Mouse (Mus musculus) brain, embryonic 14.5 days (tissue): ENCODE results near the gene Grk6. TPM values are rescaled to one million over a fixed set of nuclear protein-coding genes. Genes with fewer than 3 reads are reported as not detected.

Experiments
- DNase-seq: peaks from one replicate; pipeline ENCODE4 v3.0.0-alpha.2; 2011; ENCODE audit warnings: low read depth
- CTCF ChIP-seq: fragments of 200-500 bp; IDR thresholded peaks from 2 replicates; pipeline ENCODE4 v1.5.1; 2012; ENCODE audit warnings: inconsistent platforms, mild to moderate bottlenecking, moderate library complexity, borderline replicate concordance; ENCODE audit not compliant: insufficient read depth, insufficient read length; ENCODE audit errors: extremely low read depth
- POLR2A ChIP-seq: fragments of 200-500 bp; IDR thresholded peaks from 2 replicates; pipeline ENCODE4 v1.6.1; 2012; ENCODE audit warnings: mild to moderate bottlenecking, inconsistent platforms, borderline replicate concordance; ENCODE audit not compliant: poor library complexity, insufficient read depth, insufficient read length, severe bottlenecking; ENCODE audit errors: extremely low read depth
- polyA plus RNA-seq: library from polyadenylated mRNA; depleted of rRNA; stranded (reverse); fragments of >200 nt; gene quantifications from 2 replicates; pipeline ENCODE4 v1.2.3, GENCODE M21; 2012

The Grk6 gene
- polyA plus RNA-seq, 1 experiment: 79.6 TPM

DNA sequence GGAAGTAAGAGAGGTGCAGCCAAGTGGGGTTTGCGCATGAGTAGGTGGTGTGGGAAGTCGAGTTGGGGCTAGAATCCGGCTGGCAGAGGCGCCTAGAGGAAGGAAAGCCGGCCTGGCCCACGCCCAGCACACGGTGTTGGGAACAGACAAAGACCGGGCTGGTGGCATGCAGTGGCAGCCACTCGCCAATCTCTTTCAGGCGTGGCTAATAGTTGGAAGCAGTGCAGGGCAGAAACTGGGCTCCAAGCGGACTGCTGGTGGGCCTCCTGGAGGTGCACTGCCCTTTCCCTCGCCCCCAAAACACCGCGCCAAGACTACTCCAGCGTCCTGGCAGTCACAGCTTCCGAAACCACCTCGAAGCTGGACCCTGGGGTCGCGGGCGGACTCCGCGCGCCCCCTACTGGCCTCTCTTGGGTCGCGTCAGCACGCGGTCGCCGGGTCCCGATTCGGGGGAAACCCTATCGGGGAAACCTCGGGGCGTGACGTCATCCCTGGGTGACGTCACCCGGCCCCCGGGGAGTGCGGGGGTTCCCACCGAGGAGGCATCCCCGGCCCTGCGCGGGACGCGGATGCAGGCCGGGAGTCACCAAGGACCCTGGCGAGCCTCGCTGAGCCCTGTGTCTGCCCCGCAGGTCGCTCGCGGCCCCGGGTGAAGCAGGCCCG, 26.4 kb downstream of the Grk6 start:
- TF ChIP-seq CTCF (peak; percentile 91), POLR2A (no peak; the same call in 1 of the 2 replicates)
- peak; percentile 95 for DNase-seq

DNA sequence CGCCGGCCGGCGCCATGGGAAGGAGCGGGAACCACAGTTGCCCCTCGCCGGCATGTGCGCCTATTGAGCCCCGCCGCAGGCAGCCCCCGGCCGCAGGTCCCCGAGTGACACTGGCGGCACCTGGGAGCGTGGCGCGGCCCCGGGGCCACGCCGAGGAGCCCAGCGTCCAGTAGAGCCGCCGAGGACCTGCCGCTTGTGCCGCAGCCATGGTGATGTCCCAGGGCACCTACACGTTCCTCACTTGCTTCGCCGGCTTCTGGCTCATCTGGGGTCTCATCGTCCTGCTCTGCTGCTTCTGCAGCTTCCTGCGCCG, 26.9 kb downstream of the Grk6 start:
- TF ChIP-seq CTCF (no peak), POLR2A (no peak)

DNA sequence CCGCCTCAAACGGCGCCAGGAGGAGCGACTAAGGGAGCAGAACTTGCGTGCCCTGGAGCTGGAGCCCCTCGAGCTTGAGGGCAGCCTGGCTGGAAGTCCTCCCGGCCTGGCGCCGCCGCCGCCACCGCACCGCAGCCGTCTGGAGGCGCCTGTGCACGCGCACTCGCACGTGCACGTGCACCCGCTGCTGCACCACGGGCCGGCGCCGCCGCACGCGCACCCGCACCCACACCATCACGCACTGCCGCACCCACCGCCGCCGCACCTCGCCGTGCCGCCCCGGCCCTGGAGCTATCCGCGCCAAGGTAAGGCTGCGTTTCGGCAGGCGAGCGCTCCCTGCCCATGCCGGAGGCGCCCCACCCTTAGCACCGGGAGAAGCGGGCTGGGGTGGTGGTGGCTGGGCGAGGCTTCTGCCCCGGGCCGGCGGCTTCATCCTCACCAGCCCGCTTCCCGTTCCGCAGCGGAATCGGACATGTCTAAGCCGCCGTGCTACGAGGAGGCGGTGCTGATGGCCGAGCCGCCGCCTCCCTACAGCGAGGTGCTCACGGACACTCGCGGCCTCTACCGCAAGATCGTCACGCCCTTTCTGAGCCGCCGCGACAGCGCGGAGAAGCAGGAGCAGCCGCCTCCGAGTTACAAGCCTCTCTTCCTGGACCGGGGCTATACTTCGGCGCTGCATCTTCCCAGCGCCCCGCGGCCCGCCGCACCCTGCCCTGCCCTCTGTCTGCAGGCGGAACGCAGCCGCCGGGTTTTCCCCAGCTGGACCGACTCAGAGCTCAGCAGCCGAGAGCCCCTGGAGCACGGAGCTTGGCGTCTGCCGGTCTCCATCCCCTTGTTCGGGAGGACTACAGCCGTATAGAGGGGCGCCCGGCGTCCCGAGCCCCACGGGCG, 27.5 kb downstream of the Grk6 start:
- DNase-seq: peak; percentile 89
- TF ChIP-seq POLR2A: no peak
- no peak for TF ChIP-seq CTCF

More for the DNA sequence above, 26.9 kb downstream of the Grk6 start:
- DNase-seq: no peak

DNA sequence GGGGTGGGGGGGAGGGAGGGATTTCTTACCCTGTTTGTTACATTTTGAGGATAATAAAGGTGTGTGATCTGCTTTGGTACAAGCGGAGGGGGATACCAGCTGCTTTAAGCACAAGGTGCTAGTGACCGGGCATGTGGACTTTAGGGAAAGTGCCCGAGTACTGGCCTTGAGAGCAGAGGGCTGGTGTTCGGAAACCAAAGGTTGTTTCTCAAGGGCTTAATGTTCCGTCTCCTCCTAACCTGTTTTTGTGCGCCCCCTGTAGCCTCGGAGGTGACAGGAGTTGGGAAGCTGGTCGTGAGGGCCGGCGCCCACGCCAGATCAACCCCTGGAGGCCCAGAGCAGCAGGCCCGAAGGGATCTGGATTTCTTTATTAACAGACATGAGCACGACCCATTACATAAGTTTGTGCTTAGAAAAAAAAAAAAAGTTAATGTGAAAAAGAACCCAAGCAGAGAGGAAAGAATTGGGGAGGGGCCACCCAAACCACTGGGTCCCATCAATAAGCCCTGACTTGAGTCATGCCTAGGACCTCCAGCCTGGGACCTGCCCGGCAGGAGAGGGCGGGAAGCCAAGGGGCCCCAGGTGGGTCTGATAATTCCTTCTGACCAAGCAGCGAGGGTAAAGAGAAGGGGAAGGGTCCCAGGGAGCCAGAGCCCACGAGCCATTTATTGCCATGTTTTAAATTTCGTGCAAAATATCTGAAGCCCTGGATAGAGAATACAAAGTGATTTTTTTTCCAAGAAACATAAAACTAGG, 28.4 kb downstream of the Grk6 start:
- TF ChIP-seq POLR2A (no peak), CTCF (peak; percentile 4; the same call in 1 of the 2 replicates)
- DNase-seq: peak; percentile 63

DNA sequence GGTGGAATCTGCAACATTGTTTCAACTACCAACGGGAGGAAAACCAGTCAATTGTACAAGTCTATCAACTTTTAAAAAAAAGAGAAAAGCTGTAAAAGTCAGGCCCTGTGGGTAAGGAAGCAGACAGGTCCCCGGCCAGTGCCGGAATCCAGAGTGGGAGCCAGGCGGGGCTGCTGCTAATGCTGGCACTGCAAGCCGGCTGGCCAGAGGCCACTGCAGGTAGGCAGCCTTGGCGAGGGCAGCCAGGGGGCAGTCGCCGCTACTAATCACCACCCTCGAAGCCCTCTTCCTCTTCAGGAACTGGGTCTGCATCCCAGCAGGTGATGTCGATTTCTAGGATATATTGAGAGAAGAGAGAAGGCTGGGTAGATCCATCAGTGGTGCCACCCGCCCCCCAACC, 29.1 kb downstream of the Grk6 start:
- no peak for TF ChIP-seq POLR2A
- TF ChIP-seq CTCF: peak; percentile 16; the same call in 1 of the 2 replicates
- DNase-seq: peak; percentile 34

DNA sequence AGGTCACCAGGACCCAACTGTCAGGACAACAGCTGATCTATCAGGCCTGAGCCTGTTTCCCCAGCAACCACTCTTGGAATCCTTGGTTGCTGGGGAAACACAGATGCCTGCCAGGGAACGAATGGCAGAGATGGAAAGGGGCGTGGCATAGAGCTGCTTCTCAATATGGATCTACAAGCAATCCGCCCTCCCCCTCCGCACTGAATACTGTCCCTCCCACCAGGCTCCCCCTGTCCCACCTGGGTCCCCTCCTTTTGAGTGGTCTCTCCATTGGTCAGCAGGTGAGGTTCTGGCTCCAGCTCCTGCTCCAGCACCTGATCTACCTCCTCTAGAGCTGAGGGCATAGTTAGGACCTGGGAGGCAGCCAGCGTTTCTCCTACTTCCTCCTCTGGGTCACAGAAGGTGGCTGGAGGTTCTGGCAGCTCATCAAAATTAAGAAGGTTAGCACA, 29.8 kb downstream of the Grk6 start:
- peak; percentile 96 for DNase-seq
- TF ChIP-seq CTCF (no peak), POLR2A (no peak)

DNA sequence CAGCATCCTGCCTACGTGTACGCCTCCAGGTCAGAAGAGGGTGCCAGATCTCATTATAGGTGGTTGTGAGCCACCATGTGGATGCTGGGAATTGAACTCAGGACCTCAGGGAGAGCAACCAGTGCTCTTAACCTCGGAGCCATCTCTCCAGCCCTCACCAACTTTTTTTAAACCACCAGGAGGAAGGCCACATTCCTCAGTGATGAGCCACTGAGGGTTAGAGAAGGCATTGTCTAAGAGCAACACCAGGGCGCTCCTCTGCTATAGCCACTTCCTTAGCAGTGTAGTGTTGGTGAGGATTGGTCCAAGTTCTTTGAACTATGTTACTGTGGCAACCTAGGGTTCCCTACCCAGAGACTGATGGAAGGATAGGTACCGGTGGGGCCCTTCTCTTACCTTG, 30.9 kb downstream of the Grk6 start:
- no peak for DNase-seq
- TF ChIP-seq CTCF (no peak), POLR2A (no peak)

DNA sequence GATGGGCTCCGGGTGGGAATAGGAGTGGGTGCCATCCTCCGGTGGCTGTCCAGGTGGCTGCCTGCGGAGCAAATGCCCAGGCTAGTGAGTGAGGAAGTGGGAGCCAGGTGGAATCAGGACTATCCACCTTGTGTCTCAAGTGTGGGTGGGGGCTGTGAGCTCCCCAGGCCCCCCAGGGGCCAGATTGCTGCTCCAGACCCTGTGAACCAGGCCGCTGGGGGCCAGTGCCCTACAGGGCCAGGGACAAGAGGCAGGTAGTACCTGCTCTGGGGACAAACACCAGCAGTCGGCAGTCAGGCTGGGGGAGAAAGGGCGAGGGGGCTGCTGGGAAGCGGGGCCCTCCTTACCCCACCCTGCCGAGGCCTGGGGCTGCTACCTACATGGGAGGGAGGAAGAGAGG, 31.4 kb downstream of the Grk6 start:
- no peak for DNase-seq
- no peak for TF ChIP-seq POLR2A

DNA sequence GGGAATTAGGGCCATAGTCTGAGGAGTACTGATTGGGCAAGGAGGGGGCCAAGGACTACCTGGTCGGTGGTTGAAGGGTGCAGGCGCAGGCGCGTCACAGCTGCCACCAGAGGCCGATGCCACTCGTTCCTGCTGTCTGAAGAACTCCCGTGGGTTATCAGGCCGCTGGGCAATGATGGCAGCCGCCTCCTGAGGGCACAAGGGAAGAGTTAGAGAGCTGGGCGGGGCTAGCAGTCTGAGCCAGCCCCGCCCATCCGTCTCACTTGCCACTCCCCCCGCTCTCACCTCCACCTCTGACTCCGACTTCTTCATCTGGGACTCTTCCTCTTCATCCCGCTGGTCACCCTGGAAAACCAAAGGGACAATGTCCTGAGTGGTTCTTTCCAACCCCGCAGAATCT, 32.6 kb downstream of the Grk6 start:
- DNase-seq: no peak
- no peak for TF ChIP-seq POLR2A
- no peak for TF ChIP-seq CTCF

DNA sequence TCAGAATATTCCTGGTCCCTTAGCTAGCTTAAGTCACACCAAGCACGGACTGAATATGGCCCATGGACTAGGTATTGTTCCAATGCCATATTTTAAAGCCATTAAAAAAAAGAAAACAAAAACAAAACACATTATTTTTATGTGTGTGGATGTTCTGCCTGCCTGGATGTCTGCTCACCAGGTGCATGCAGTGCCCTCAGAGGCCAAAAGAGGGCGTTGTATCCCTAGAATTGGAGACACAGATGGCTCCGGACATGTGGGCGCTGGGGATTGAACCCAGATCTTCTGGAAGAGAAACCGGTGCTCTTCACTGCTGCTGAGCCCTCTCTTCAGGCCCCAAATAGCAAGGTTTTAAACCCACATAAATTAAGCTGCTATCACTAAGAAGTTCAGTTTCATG, 33.2 kb downstream of the Grk6 start:
- TF ChIP-seq CTCF (peak; percentile 62; the same call in 1 of the 2 replicates), POLR2A (no peak)
- no peak for DNase-seq

DNA sequence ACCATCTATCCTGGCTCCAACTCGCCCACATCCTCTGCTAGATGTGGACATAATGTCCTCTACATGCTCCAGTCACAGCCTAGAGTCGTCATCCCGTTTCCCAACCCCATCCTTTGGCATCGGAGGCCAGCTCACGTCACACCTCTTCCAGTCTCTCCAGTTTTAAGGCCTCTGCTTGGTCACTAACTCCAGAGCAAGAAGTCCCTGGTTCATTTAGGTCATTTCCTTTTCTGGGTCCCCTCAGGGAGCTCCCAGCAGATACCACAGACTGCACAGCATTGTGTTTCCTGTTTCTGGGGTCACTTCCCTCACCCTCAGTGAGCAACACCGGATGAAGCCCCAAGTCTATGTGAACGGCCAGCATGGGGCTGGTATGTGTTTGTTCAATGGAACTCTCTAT, 34.1 kb downstream of the Grk6 start:
- no peak for DNase-seq
- TF ChIP-seq POLR2A (no peak), CTCF (no peak)
